Mouse (Mus musculus) limb, embryonic 11.5 days (tissue): ENCODE data around the gene Slc8a1. TPM values are rescaled to one million over a fixed set of nuclear protein-coding genes. Genes with fewer than 3 reads are reported as not detected.

Experiments used
- ATAC-seq: fragments of 200-750 bp; cut with Nextera tagmentation; 2 replicates; pipeline ENCODE4 v1.8.0; 2017; ENCODE audit warnings: low read depth; ENCODE audit not compliant: insufficient number of reproducible peaks, low FRiP score, low TSS enrichment
- DNase-seq: peaks from one replicate; pipeline ENCODE4 v3.0.0-alpha.2; 2015; ENCODE audit warnings: low spot score
- H3K27ac ChIP-seq: fragments of 300-500 bp; sonication (generic); replicated peaks from 2 replicates; pipeline ENCODE4 v1.5.1; 2014; ENCODE audit warnings: low read depth, mild to moderate bottlenecking, low read length
- H3K27me3 ChIP-seq: fragments of 300-500 bp; sonication (generic); 2 replicates; pipeline ENCODE4 v1.6.1; 2014; ENCODE audit warnings: mild to moderate bottlenecking, low read length, mixed read lengths; ENCODE audit not compliant: control insufficient read depth, insufficient read depth
- H3K36me3 ChIP-seq: fragments of 300-500 bp; sonication (generic); 2 replicates; pipeline ENCODE4 v1.6.1; 2014; ENCODE audit warnings: mild to moderate bottlenecking, low read length, moderate library complexity, mixed read lengths; ENCODE audit not compliant: control insufficient read depth, insufficient read depth
- H3K4me1 ChIP-seq: fragments of 300-500 bp; sonication (generic); 2 replicates; pipeline ENCODE4 v1.6.1; 2014; ENCODE audit warnings: low read length, mixed read lengths; ENCODE audit not compliant: control insufficient read depth, insufficient read depth
- H3K4me2 ChIP-seq: fragments of 300-500 bp; sonication (generic); 2 replicates; pipeline ENCODE4 v1.6.1; 2014; ENCODE audit warnings: low read depth, mild to moderate bottlenecking, moderate library complexity; ENCODE audit not compliant: severe bottlenecking
- H3K4me3 ChIP-seq: fragments of 300-500 bp; sonication (generic); 2 replicates; pipeline ENCODE4 v1.5.1; 2014; ENCODE audit warnings: low read depth, low read length
- H3K9ac ChIP-seq: fragments of 300-500 bp; sonication (generic); 2 replicates; pipeline ENCODE4 v1.6.1; 2014; ENCODE audit warnings: mild to moderate bottlenecking, low read length
- H3K9me3 ChIP-seq: fragments of 300-500 bp; sonication (generic); 2 replicates; pipeline ENCODE4 v1.6.1; 2016; ENCODE audit warnings: low read length; ENCODE audit not compliant: control insufficient read depth
- WGBS: fragments of 180-500 bp; shearing (Covaris S2); extraction: QIAGEN DNeasy Blood & Tissue Kit; methylation state at CpG from one replicate; pipeline ENCODE4 v1.1.7; 2014; 5-methylcytosine and 5-hydroxymethylcytosine counted together
- polyA plus RNA-seq: library from polyadenylated mRNA; unstranded; fragments of >200 nt; fragmentation: Nextera tagmentation; extraction: Ambion mirVana; gene quantifications from 2 replicates; pipeline ENCODE4 v1.2.1, GENCODE M21; 2014

Gene Slc8a1
- polyA plus RNA-seq, 1 experiment from 2014 or later = 5.2 TPM

GRCm38 (mm10) chr17:81579728-81580425 lies 158.3 kb downstream of the Slc8a1 start:
- no peak for ATAC-seq
- H3K9me3 ChIP-seq = no peaks in the 10 kb centered on the region
- H3K27ac ChIP-seq = no peak overlapping the region
- no peaks in the 10 kb centered on the region for H3K27me3 ChIP-seq
- 78% methylated on average over 10 of the region's 10 CpGs for WGBS
- H3K36me3 ChIP-seq = no peaks in the 10 kb centered on the region
- no peak overlapping the region for H3K4me3 ChIP-seq
- H3K4me1 ChIP-seq = no peaks in the 10 kb centered on the region
- no peak for DNase-seq
- H3K9ac ChIP-seq = no peak overlapping the region
- no peak overlapping the region for H3K4me2 ChIP-seq

- no peaks in the 10 kb centered on the region for H3K9me3 ChIP-seq
- ATAC-seq (no peak), DNase-seq (no peak)
- WGBS = 89% methylated on average over 3 of the region's 3 CpGs
- no peaks in the 10 kb centered on the region for H3K36me3 ChIP-seq
- H3K27me3 ChIP-seq = no peaks in the 10 kb centered on the region
- H3K4me2 ChIP-seq = no peak overlapping the region
- H3K4me1 ChIP-seq = no peaks in the 10 kb centered on the region
- no peak overlapping the region for H3K9ac ChIP-seq
- no peak overlapping the region for H3K4me3 ChIP-seq
- no peak overlapping the region for H3K27ac ChIP-seq
Measured at GRCm38 (mm10) chr17:81576893-81577292, 161.3 kb downstream of the Slc8a1 start.

- H3K9ac ChIP-seq = no peak overlapping the region
- H3K27ac ChIP-seq = no peak overlapping the region
- no peak overlapping the region for H3K4me3 ChIP-seq
- ATAC-seq (no peak), DNase-seq (no peak)
- H3K36me3 ChIP-seq = no peaks in the 10 kb centered on the region
- H3K27me3 ChIP-seq = no peaks in the 10 kb centered on the region
- H3K4me2 ChIP-seq = no peak overlapping the region
- 76% methylated on average over 9 of the region's 9 CpGs for WGBS
- no peaks in the 10 kb centered on the region for H3K9me3 ChIP-seq
- no peaks in the 10 kb centered on the region for H3K4me1 ChIP-seq
Measured at GRCm38 (mm10) chr17:81565634-81566372, 172.4 kb downstream of the Slc8a1 start.

- Histone ChIP-seq H3K4me2 (no peak overlapping the region), H3K9ac (no peak overlapping the region), H3K27me3 (no peaks in the 10 kb centered on the region), H3K27ac (no peak overlapping the region), H3K9me3 (no peaks in the 10 kb centered on the region), H3K4me1 (no peaks in the 10 kb centered on the region), H3K4me3 (no peak overlapping the region), H3K36me3 (no peaks in the 10 kb centered on the region)
- no peak for DNase-seq
- ATAC-seq = no peak
- 89% methylated on average over 6 of the region's 6 CpGs for WGBS
Measured at GRCm38 (mm10) chr17:81554052-81554734, 184.0 kb downstream of the Slc8a1 start.

- no peak overlapping the region for H3K27ac ChIP-seq
- H3K9ac ChIP-seq = no peak overlapping the region
- H3K36me3 ChIP-seq = no peaks in the 10 kb centered on the region
- DNase-seq (no peak), ATAC-seq (no peak)
- H3K4me2 ChIP-seq = no peak overlapping the region
- no peaks in the 10 kb centered on the region for H3K4me1 ChIP-seq
- no peaks in the 10 kb centered on the region for H3K9me3 ChIP-seq
- no peaks in the 10 kb centered on the region for H3K27me3 ChIP-seq
- H3K4me3 ChIP-seq = no peak overlapping the region
- WGBS = 81% methylated on average over 6 of the region's 6 CpGs
Measured at GRCm38 (mm10) chr17:81551856-81552635, 186.1 kb downstream of the Slc8a1 start.

DNA sequence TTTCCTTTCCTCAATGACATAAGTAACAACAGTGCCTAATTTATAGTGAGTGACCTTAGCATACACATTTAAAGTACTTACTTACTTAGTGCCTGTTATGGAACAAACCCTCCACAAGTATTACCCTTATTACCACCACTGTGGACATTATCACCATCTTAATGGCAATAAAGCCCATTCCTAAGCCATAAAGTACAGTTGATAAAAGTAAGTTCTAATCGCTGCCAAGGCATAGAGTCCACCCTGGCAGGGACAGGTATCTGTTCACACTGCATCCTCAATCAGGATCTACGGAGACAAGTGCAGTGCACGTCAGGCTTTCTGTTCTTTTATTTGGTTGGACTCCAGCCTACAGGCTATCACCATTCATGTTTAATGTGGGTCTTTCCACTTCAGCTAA lies 187.3 kb downstream of the Slc8a1 start:
- H3K27ac ChIP-seq = no peak overlapping the region
- H3K4me1 ChIP-seq = no peaks in the 10 kb centered on the region
- no peak overlapping the region for H3K4me2 ChIP-seq
- H3K9ac ChIP-seq = no peak overlapping the region
- 91% methylated on average over 3 of the region's 3 CpGs for WGBS
- ATAC-seq (no peak), DNase-seq (no peak)
- no peaks in the 10 kb centered on the region for H3K36me3 ChIP-seq
- H3K9me3 ChIP-seq = no peaks in the 10 kb centered on the region
- no peaks in the 10 kb centered on the region for H3K27me3 ChIP-seq
- H3K4me3 ChIP-seq = no peak overlapping the region

- no peaks in the 10 kb centered on the region for H3K27me3 ChIP-seq
- ATAC-seq = no peak
- WGBS = 73% methylated on average over 4 of the region's 4 CpGs
- no peaks in the 10 kb centered on the region for H3K36me3 ChIP-seq
- no peak overlapping the region for H3K27ac ChIP-seq
- H3K4me3 ChIP-seq = no peak overlapping the region
- H3K9ac ChIP-seq = no peak overlapping the region
- no peak overlapping the region for H3K4me2 ChIP-seq
- H3K4me1 ChIP-seq = no peaks in the 10 kb centered on the region
- H3K9me3 ChIP-seq = no peaks in the 10 kb centered on the region
- DNase-seq = no peak
Measured at GRCm38 (mm10) chr17:81548016-81548415, 190.2 kb downstream of the Slc8a1 start.

DNA sequence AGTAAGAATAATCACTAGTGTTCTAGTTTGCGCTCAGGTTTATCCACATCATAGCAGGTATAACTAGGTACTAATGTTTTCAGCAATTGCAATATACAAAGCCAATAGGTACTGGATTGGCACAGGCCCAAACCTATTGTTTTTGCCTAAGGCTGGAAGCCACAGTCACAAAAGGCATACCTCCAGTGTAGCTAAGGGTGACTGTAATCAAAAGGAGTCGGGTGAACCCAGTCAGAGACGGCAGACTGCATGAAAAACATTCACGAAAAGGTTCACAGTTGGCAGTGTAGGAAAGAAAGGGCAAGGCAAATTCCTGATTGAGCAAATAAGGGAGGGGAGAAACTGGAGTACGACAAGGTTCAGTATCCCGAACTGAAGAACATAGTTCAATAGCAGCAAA lies 191.7 kb downstream of the Slc8a1 start:
- H3K4me1 ChIP-seq = no peaks in the 10 kb centered on the region
- no peak overlapping the region for H3K9ac ChIP-seq
- 94% methylated on average over 6 of the region's 6 CpGs for WGBS
- no peaks in the 10 kb centered on the region for H3K27me3 ChIP-seq
- H3K4me3 ChIP-seq = no peak overlapping the region
- no peak overlapping the region for H3K27ac ChIP-seq
- no peak for ATAC-seq
- H3K4me2 ChIP-seq = no peak overlapping the region
- no peaks in the 10 kb centered on the region for H3K36me3 ChIP-seq
- no peaks in the 10 kb centered on the region for H3K9me3 ChIP-seq
- no peak for DNase-seq
